Mouse (Mus musculus): Measurements from ENCODE around the gene Cdc42bpg.

Gene Cdc42bpg

DNA sequence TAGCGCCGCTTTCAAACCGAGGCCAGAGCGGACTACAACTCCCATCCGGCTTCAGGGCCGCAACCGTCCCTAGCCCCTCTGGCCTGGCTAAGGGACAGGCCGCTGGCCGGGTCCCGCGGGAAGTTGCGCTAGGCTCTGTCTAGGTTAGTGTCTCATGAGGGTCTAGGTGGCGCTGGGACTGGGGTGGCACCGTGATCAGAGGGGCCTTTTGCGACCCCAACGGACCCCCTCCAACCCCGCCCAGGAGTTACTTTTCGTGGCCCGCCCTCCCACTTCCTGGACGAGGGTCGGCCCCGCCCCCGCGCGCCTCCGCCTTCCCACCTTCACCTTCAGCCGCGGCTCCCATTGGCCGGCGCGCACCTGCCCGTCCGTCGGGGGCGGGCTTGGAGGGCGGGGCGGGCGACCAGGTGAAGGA is at the start of gene Cdc42bpg:
TSS of gene Cdc42bpg (plus strand) at position 320 of the 415 bp plus-strand sequence.
- DNase-seq, result peak; percentile 90

DNA sequence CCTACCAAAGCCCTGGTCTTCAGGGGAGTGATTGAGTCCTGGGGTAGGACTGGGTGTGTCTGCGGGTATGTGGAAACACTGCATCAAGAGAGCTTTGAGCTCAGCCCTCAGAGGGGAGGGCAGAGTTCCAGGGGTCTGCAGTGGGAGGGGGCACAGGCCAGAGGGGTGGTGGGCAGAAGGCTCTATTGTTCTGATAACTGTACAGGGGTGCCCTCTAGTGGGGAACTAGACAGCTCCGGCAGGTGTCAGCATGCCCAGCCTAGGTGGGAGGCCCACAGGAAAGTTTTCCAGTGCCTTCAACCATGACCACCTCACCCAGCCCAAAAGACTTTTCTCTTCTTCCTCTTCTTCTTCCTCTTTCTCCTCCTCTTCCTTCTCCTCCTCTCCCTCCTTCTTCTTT is 45.8 kb upstream of the Cdc42bpg start:
- DNase-seq, result peak; percentile 60

DNA sequence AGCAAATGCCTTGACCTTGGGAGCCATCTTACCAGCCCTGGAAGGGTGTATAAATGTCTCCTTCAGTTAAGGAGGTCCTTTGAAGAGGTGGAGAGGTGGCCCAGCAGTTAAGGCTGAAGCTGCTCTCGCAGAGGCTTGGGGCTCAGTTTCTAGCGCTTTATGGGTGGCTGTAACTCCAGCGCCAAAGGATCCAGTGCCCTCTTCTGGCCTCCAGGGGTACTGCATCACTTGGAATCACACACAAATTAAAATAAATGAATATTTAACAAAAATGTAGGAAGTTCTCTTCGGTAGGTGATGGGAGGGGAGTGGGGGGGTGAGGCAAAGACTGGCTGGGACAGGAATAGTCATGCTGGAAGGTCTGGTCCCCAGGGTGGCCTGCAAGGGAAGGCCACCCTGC is 45.3 kb upstream of the Cdc42bpg start:
- DNase-seq, result no peak

DNA sequence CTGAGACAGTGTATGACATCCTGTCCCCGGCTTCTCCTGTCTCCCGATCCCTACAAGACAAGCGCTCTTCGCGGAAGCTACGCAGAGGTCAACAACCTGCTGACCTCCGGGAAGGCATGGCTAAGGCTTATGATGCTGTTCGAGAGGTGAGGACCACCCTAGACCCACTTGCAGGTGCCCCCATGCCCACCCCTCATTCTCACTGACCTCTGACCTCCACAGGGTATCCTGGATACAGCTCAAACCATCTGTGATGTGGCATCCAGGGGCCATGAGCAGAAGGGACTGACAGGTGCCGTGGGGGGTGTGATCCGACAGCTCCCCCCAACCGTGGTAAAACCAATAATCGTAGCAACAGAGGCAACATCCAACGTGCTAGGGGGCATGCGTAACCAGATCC is 44.9 kb upstream of the Cdc42bpg start:
- peak; percentile 58 for DNase-seq

DNA sequence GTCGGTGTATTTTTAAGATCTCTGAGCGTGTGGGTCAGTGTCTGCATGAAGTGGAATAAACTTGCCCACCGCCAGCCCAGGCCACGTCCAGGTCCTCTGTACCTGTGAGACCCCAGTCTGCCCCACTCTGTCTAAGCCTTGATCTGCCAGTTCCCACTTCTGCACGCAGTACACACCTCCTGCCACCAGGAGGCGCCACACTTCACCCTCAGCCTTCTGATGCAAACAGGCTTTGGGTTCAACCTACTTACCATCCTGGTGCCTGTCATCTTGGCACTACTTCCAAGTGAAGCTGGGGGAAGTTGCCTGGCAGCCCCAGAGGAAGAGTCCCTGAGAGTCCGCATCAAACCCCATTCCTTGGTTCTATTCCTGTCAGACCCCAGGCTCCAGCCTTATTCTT is 44.0 kb upstream of the Cdc42bpg start:
- peak; percentile 92 for DNase-seq

DNA sequence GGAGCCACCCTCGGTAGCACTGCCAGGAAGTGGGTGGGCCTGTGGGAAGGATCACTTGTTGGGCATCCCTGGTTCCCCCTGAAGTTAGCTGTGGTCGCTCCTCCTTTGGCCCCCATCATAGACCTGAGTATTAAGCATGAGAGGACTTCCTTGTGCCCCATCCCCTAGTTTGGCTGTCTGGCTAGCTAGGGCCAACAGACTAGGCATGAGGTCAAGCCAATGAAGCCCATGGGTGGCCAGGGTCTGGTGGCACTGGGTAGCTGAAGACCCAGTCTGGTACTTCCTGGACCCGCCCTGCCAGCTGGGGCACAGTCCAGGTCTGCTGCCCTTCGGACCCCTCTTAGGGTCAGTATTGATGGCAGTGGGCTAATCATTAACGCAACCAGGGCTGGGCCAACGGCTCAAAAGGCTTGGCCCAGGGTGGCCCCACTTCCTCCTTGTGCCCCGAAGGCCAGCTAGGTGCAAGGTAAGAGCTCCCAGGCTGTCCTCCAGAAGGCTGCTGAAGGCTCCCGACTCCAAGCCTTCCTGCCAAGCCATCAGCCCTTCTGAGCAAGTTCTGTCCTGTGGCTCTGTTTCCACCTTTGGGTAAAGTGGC is 43.3 kb upstream of the Cdc42bpg start:
- DNase-seq, result peak; percentile 51

DNA sequence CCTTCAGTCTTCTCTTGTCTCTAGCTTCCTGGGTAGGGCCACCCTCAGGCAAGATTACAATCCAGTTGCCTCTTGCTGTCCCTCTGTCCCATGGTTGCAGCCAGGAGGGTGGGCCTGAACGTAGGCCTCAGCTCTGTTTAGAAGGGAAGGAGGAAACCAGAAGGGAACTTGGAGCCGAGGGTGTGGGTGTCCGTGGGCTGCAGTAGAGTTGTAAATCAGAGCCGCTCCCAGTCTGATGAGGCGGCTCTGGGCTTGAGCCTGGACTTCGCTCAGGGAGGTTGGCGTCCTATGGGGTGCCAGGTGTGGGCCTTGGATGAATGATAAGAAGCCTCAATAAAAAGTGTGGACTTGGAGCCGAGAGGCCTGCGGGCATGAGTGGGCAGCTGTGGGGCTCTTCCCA is 42.1 kb upstream of the Cdc42bpg start:
- no peak for DNase-seq

DNA sequence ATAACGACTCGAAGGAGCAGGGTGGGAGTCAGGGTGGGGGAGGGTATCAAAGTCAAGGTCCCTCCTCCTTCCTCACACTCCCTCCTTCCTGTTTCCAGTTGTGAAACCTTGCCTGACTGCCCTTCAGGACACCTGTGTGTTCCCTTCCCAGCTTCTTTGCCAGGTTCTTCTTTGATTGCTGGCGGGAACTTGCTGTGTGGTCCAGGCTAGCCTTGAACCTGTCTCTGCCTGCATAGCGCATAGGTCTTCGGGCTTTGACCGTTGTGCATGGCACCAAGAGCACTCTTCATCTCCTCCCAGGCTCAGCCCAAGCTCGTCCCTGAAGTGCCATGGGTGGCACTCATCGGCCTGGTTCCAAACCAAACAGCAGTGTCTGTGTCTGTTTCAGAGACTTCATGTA is 41.3 kb upstream of the Cdc42bpg start:
- DNase-seq, result peak; percentile 57

DNA sequence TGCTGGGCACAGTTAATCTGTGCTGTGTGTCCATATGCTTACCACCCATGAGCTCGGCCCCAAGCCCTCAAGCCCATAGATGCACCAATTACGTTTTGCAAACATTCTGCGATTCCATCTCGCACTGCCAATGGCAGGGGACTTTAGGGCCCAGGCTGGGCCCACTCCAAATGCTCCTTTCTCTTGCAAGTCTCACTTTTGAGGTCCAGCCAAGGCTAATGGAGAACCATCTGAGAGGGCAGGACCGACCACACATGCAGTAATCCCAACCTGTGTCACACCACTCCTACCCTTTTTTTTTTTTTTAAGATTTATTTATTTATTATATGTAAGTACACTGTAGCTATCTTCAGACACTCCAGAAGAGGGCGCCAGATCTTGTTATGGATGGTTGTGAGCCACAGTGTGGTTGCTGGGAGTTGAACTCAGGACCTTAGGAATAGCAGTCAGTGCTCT is 40.5 kb upstream of the Cdc42bpg start:
- DNase-seq, result peak; percentile 69

DNA sequence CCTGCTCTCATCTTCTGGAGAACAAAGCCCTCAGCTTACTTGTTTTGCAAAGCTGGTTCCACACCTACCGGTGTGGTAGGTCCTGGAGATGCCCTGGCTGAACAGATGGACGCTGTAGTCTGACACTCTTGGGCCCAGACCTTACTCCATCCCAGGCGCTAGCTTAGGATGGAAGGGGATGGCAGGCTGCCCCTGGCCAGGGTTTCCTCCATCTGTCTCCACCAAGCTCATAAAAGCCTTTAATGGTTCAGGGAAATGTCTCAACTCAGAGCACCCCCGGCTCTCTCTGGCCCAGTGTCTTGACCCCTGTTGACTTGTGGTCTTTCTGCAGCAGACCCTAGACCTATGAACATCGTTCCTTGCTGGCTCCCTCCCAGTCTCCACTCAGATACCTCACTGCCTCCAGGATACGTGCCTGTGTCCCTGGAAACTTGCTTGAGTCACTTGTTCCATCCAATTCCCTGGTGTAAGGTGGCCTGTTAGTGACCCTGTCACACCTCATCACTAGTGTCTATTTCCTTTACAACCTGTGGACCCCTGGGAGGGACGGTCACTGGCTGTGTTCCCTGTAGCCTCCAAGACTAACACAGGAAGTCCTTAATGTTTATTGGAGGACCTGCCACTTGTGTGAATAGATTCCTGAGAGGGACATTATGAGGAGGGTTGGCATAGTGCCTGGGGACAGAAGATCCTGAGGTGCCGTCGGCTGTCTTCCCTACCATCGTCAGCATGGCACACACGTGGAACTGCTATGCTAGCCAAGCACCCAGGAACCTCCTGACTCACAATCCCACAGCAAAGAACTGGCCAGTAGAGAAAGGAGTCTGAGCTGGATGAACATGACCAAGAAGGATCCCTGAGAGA is 38.7 kb upstream of the Cdc42bpg start:
- peak; percentile 97 for DNase-seq

DNA sequence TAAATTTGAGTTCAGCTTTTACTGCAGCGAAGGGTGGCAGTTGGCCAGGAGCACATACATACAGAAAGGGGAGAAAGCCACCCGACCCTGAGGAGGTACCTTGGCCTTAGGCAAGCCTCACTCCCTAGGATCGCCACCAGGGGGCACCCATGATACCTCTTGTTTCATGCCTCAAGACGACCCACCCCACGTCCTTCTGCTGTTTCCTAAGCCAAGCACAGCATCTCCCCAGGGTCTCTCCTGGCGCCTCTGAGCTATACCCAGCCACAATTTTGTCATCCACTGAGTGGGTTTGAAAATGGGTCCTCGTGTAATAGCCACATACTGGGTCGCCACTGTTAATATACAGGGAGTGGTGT is 38.1 kb upstream of the Cdc42bpg start:
- DNase-seq, result no peak

DNA sequence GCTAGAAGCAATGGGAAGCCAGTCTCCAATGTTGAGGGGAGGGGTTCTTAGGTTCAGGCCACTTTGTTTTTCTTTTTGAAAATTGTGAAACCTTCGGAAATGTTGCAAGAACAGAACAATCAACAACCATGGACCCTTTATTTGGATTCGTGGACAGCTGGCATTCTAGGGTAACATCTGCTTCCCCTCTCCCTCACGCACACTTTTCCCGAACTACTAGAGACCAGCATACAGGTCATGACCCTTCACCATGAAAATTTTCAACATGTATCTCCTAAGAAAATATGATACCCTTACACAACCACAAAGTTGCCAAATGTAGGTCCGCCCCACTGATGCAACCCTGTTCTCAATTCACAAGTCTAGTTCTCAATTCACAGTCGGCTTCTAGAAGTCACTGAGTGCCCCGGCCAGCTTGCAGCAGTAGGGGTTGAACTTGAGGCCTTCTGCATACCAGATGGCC is 37.6 kb upstream of the Cdc42bpg start:
- peak; percentile 57 for DNase-seq

DNA sequence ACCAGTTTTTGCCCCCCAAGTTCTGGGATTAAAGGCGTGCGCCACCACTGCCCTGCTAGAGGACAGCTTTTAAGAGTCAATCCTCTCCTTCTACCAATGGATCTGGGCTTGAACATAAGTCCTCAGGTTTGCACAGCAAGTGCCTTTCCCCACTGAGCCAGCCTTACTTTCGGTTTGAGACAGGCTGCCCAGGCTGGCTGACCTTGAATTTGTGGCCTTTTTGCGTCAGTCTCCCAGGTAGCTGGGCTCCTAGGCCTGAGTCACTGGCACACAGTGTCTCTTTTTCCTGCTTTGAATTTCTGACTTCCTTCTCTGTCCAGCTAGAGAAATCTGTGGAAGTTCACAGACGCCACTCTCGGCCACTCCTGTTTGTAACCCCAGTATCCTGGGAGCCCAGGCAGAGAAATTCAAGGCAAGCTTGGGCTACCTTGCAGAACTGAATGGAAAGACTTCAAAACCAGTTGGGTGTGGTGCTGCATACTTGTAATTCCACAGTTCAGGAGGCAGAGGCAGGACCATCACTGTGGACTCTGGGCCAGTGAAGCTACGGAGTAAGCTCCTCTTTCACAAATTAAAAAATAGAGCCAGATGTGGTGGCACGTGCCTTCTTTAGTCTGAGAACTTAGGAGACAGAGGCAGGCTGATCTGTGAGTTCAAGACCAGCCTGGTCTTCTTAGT is 36.3 kb upstream of the Cdc42bpg start:
- no peak for DNase-seq

DNA sequence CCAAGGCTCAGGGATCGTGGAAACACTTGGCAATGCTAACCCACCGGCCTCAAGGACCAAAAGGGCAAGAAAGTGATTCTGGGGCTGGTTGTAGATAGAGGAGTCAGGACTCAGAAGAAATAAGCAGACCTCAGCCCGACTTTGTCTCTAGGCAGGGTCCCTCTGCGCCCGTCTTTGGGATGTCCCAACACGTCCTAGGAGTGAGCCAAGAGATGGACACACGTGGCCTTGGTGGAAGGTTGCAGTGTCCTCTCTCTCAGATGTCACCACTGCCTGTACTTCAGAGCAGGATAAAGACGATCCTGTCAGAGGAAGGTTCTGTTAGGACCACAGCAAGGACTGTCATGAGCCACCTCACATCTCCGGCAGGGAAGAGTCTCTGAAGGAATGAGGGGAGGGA is 35.6 kb upstream of the Cdc42bpg start:
- no peak for DNase-seq

DNA sequence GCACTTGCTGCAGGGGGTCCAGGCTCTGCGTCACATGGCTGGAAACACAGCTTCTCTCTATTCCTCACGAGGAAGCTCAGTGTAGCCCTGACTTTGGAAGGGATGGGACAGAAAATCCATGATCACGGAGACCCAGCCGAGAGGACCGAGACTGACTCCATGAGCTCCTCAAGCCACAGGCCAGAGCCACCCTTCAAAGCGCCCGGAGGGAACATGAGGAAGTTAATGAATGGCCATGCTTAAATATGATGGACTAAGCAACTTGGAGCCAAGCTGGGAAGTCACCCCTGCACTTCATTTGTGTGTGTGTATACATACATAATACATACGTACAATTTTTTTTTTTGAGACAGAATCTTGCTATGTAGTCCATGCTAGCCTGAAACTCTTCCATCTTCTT is 35.0 kb upstream of the Cdc42bpg start:
- no peak for DNase-seq

DNA sequence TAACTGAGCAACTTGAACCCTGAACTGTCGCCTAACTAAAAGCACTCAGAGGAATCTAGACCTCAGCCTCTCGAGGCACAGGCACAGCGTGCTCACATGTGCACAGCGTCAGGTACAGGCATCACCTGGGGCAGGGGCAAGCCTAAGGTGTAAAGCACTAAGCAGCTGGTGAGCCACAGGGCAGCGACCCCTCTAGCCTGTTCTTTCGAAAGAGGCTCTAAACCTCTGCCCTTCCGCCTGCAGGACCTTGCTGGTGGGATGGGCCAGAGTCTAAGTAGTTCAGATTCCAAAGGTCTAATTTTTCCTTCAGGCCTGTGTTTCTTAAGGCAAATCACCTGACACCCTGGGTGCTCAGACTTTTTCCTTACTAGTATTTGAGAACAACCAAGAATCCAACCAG is 34.2 kb upstream of the Cdc42bpg start:
- DNase-seq, result peak; percentile 43

DNA sequence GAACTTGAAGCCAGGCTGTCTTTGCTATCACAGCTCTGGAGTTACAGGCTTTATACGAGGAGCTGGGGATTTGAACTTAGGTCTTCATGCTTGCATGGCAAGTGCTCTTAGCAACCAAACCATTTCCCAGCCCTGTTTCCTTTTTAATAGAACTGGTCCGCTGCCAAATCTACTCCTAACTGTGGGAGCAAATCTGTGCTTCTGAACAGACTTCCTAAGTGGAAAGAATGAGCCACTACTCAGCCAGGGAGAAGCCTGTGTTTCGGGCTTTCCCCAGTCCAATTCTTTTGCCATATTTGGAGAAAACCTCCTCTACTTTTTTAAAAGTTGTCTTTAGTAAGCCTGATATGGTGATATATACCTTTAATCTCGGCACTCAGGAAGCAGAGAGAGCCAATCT is 33.5 kb upstream of the Cdc42bpg start:
- peak; percentile 64 for DNase-seq

DNA sequence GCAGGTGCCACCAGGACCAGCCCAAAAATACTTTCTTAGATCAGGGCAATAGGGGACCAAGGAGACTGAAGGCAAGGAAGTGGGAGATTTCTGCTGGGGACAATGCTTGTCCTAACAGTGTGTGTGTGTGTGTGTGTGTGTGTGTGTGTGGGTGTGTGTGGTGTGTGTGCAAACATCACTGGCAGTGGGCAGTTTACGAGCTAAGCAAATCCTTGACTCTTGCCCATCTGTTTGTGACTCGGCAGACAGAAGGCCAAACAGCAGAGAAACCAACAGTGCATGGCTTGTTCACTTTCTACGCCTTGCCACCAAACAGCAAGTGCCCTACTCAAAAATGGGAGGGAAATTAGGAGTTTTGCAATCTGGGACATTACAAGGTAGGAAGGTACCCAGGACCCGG is 32.7 kb upstream of the Cdc42bpg start:
- no peak for DNase-seq

DNA sequence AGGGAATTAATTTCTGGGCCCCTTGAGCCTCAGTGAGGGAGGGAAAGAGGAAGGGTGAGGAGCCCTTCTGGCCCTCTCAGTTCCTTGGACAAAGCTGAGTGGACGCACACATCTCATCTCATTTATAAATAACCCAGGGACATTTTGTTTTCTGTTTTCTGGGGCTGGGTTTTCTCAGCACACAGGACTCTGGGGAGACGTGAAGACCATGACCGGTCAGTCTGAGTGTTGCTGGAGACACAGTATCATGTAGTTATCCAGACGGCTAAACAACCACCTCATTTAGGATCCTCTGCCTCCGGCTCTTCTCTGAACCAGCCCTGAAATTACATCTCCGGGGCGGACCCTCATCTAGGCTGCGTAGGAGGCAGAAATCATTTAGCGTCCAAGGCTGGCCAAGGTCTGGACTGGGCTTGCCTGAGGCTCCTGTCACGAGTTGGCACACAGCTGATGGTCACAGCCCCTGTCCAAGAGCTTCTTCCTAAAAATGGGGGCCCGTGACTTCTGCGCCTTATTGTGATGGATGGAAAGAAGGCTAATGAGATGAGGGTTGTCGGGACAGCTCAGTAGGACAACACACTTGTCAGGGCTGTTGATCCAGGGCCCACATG is 32.2 kb upstream of the Cdc42bpg start:
- DNase-seq, result no peak

DNA sequence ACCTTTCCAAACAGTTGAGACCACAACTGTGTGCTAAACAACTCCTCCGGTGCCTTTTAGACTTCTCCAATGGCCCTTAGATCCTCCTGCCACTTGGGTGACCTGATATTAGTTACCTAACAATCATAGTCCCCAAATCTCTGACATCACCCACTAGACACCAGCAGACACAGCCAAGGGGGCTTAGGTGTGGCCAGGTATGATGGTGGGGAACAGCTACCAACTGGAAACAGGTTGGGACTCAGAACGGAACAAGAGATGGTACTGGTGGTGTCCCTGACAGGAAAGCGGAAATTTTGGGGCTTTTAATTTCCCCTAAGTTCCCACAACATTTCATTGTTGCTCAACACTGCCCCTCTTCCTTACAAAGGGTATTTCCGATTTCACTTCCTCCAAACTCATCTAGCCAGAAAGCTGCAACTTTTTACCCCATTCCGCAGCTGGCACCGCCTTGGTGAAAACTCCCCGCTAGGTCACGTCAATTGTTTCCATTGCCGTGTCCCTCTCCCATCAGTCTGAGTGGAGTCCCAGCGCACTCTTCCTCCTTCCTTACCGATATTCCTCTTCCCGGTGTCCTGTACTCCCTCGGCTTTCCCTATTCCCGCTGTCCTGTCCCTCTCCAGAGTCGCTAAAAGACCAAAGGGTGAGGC is 30.4 kb upstream of the Cdc42bpg start:
- DNase-seq, result no peak

DNA sequence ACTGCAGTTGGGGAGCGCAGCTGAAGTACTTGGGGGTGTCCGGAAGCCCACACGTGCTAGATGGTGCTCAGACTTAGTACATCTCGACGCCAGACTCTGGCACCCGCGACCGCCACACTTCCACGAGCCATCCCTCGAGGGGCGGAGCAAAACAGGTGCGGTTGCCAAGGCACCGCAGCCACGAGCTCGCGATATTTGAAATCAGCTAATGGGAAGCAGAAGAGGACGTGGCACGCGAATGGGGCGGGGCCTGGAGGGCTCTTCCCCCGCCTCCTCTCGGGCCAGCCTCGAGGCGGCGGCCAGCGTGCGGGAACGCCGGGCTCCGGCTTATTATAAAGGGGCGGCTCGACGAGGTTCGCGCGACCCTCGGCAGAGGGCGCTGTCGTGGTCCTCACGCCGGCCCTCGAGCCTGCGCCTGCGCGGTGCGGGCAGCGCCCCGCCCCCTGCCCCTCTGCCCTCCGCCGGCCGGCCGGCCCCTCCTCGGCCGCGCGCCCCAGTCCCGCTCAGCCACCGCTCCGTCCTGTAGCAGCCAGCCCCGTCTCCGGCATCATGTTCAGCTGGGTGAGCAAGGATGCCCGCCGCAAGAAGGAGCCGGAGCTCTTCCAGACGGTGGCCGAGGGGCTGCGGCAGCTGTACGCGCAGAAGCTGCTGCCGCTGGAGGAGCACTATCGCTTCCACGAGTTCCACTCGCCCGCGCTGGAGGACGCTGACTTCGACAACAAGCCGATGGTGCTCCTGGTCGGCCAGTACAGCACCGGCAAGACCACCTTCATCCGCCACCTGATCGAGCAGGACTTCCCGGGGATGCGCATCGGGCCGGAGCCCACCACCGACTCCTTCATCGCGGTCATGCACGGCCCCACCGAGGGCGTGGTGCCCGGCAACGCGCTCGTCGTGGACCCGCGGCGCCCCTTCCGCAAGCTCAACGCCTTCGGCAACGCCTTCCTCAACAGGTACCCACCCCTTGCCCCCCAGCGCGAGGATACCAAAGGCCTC is 29.5 kb upstream of the Cdc42bpg start, which contains the start of gene Ehd1:
TSS of gene Ehd1 (plus strand) at position 300 of the 996 bp plus-strand sequence.
- DNase-seq, result peak; percentile 98
